ENCODE assay signal across 24 mouse cellular contexts in genomic region chr6:73251336-73251735, GRCm38 (mm10). TPM values are rescaled to one million over a fixed set of nuclear protein-coding genes. Genes with fewer than 3 reads are reported as not detected.
DNase-seq lines count a peak whose midpoint lies in the region; ATAC-seq and TF ChIP-seq lines count a peak whose summit lies in the region.
"Had no signal": no experiment of that assay in that cellular context is flagged by ENCODE, and none has a peak within 500 bp of the region (broad histone marks: within the 10 kb centered on the region; RNA-seq: fewer than 3 reads in every experiment).

No protein-coding gene starts in this region.

- H3K9ac ChIP-seq in kidney, embryonic 16.5 days (replicated peaks; ENCODE audit: low read length): no peak overlapping the region
- H3K9ac ChIP-seq in intestine, embryonic 16.5 days (ENCODE audit: low read depth, low read length): no peak overlapping the region
- H3K9ac ChIP-seq: forebrain, embryonic 13.5 days; heart, embryonic 15.5 days; hindbrain, embryonic 14.5 days; liver, embryonic 13.5 days; lung, embryonic 15.5 days had no signal

- H3K36me3 ChIP-seq in kidney, embryonic 16.5 days (ENCODE audit: insufficient read depth, low read length): peaks cover 3% of the 10 kb centered on the region; the same call in 1 of the 2 replicates
- H3K36me3 ChIP-seq in intestine, embryonic 16.5 days (ENCODE audit: control insufficient read depth, insufficient read depth, low read length): 0 out of 2 replicates have a peak, but pooled peaks cover 2% of the 10 kb centered on the region
- peaks cover 2% of the 10 kb centered on the region; the same call in 1 of the 2 replicates for H3K36me3 ChIP-seq in small intestine, adult 2 months (ENCODE audit: control insufficient read depth, insufficient read depth, low read length)

- H3K9me3 ChIP-seq in kidney, embryonic 16.5 days (ENCODE audit: low read length): no peaks in the 10 kb centered on the region
- H3K9me3 ChIP-seq in intestine, embryonic 16.5 days (ENCODE audit: control insufficient read depth, low read length): no peaks in the 10 kb centered on the region
- H3K9me3 ChIP-seq: forebrain, embryonic 13.5 days; heart, embryonic 15.5 days; liver, embryonic 13.5 days; lung, embryonic 15.5 days; midbrain, embryonic 10.5 days had no signal

- TF ChIP-seq CTCF in small intestine, adult 2 months (IDR thresholded peaks at IDR 0.05; ENCODE audit: extremely low read depth, insufficient read length, insufficient replicate concordance, low read depth, low read length): no peak

- H3K27me3 ChIP-seq in kidney, embryonic 16.5 days (ENCODE audit: insufficient read depth, low read length): no peaks in the 10 kb centered on the region
- no peaks in the 10 kb centered on the region for H3K27me3 ChIP-seq in intestine, embryonic 16.5 days (replicated peaks; ENCODE audit: control insufficient read depth, insufficient read depth, low read length)
- H3K27me3 ChIP-seq in small intestine, adult 2 months (ENCODE audit: control insufficient read depth, insufficient read depth, low read length): no peaks in the 10 kb centered on the region
- H3K27me3 ChIP-seq: forebrain, embryonic 13.5 days; heart, embryonic 15.5 days; liver, embryonic 13.5 days; lung, embryonic 15.5 days had no signal

- H3K4me2 ChIP-seq in kidney, embryonic 16.5 days (replicated peaks; ENCODE audit: low read depth, low read length): no peak overlapping the region
- H3K4me2 ChIP-seq in intestine, embryonic 16.5 days (ENCODE audit: low read depth, low read length): peak overlapping the region; percentile 32; the same call in 1 of the 2 replicates
- H3K4me2 ChIP-seq: forebrain, embryonic 13.5 days; heart, embryonic 15.5 days; hindbrain, embryonic 14.5 days; liver, embryonic 13.5 days; lung, embryonic 15.5 days had no signal

- peaks cover 22% of the 10 kb centered on the region for H3K4me1 ChIP-seq in kidney, embryonic 16.5 days (ENCODE audit: insufficient read depth, low read length)
- H3K4me1 ChIP-seq in intestine, embryonic 16.5 days (ENCODE audit: control insufficient read depth, insufficient read depth, low read length): peaks cover 36% of the 10 kb centered on the region
- H3K4me1 ChIP-seq in small intestine, adult 2 months (ENCODE audit: control insufficient read depth, insufficient read depth, insufficient read length, low read length): peaks cover 24% of the 10 kb centered on the region

- ATAC-seq in kidney, embryonic 16.5 days (ENCODE audit: low FRiP score, low TSS enrichment): no peak
- peak; percentile 32 for ATAC-seq in intestine, embryonic 16.5 days
- ATAC-seq in megakaryocyte, adult 5-6 weeks (ENCODE audit: poor library complexity, severe bottlenecking): no peak
- ATAC-seq: forebrain, embryonic 13.5 days; inflammation-experienced regulatory T-cells, adult 6 months had no signal

- H3K4me3 ChIP-seq in kidney, embryonic 16.5 days (ENCODE audit: low read length): no peak overlapping the region
- no peak overlapping the region for H3K4me3 ChIP-seq in intestine, embryonic 16.5 days (ENCODE audit: low read length)
- H3K4me3 ChIP-seq in small intestine, adult 2 months (ENCODE audit: low read depth, low read length): no peak overlapping the region
- H3K4me3 ChIP-seq: forebrain, embryonic 13.5 days; heart, embryonic 15.5 days; layer of hippocampus, adult 2 months; liver, embryonic 13.5 days; lung, embryonic 15.5 days; midbrain, embryonic 10.5 days had no signal

- no peak overlapping the region for H3K27ac ChIP-seq in kidney, embryonic 16.5 days (ENCODE audit: low read length)
- peak overlapping the region; percentile 61 for H3K27ac ChIP-seq in intestine, embryonic 16.5 days (ENCODE audit: low read length)
- H3K27ac ChIP-seq in small intestine, adult 2 months (ENCODE audit: insufficient read depth, low read depth, low read length): peak overlapping the region; percentile 74
- H3K27ac ChIP-seq: forebrain, embryonic 13.5 days; heart, embryonic 15.5 days; hindbrain, embryonic 14.5 days; layer of hippocampus, adult 2 months; liver, embryonic 13.5 days; lung, embryonic 15.5 days; midbrain, embryonic 10.5 days had no signal

- 89% methylated on average over 11 of the region's 11 CpGs for WGBS in kidney, embryonic 16.5 days
- 67% methylated on average over 11 of the region's 11 CpGs for WGBS in intestine, embryonic 16.5 days
- 22% methylated on average over 11 of the region's 11 CpGs for WGBS in small intestine, adult 2 months

- no peak for TF ChIP-seq POLR2A in small intestine, adult 2 months (IDR thresholded peaks at IDR 0.05; ENCODE audit: low read depth, low read length)

- DNase-seq in kidney, adult 18-20 months: peak; percentile 72
- DNase-seq in kidney, adult 9 months: peak; percentile 88
- DNase-seq in lung, adult 18-20 months: no peak
- DNase-seq: adrenal gland, postnatal 14 days; cerebellum, adult 9-10 months; gastrocnemius, postnatal 10 days; heart, postnatal 36 days; layer of hippocampus, postnatal 36 days; liver, embryonic 13.5 days; lung, postnatal 4 days; right cerebral cortex, adult 18-20 months; thymus, adult 18-20 months; thymus, postnatal 36 days had no signal

RNA-seq across cellular contexts. Expression of gene Suclg1, which starts 3.2 kb away (rescaled TPM):
- polyA plus RNA-seq in kidney, embryonic 16.5 days (2015; fragmentation: Nextera tagmentation; extraction: Ambion mirVana): 230 and 251 TPM in 2 replicates
- polyA plus RNA-seq in intestine, embryonic 16.5 days (2015; fragmentation: Nextera tagmentation; extraction: Ambion mirVana): 371 and 392 TPM in 2 replicates
- 52.7 and 97.0 TPM in 2 replicates for polyA plus RNA-seq in small intestine, adult 2 months (2012; rRNA removed)
- total RNA-seq in megakaryocyte, adult 5-6 weeks (2015): 55.7 and 78.0 TPM in 2 replicates
- 43.4 and 45.9 TPM in 2 replicates for total RNA-seq in megakaryocyte, adult 5-6 weeks (2017)

RNA-seq across cellular contexts. Expression of gene Dnah6, which starts 29.9 kb away (rescaled TPM):
- polyA plus RNA-seq in kidney, embryonic 16.5 days (2015; fragmentation: Nextera tagmentation; extraction: Ambion mirVana): 0.06 and 0.09 TPM in 2 replicates
- 0.04 and 0.05 TPM in 2 replicates for polyA plus RNA-seq in intestine, embryonic 16.5 days (2015; fragmentation: Nextera tagmentation; extraction: Ambion mirVana)
- 0.01 and 0.04 TPM in 2 replicates for polyA plus RNA-seq in small intestine, adult 2 months (2012; rRNA removed)
- total RNA-seq in megakaryocyte, adult 5-6 weeks (2015): 0.11 and 0.48 TPM in 2 replicates
- total RNA-seq in megakaryocyte, adult 5-6 weeks (2017): 0.41 and 0.44 TPM in 2 replicates

Comparison
In these comparisons a context has a peak if more than half of its experiments do, and no peak if none do; other contexts are left out.
1. DNase-seq: peak in kidney, adult 18-20 months (single experiment) and kidney, adult 9 months (single experiment); none in lung, adult 18-20 months (0 of 2).